In the genomic region with DNA sequence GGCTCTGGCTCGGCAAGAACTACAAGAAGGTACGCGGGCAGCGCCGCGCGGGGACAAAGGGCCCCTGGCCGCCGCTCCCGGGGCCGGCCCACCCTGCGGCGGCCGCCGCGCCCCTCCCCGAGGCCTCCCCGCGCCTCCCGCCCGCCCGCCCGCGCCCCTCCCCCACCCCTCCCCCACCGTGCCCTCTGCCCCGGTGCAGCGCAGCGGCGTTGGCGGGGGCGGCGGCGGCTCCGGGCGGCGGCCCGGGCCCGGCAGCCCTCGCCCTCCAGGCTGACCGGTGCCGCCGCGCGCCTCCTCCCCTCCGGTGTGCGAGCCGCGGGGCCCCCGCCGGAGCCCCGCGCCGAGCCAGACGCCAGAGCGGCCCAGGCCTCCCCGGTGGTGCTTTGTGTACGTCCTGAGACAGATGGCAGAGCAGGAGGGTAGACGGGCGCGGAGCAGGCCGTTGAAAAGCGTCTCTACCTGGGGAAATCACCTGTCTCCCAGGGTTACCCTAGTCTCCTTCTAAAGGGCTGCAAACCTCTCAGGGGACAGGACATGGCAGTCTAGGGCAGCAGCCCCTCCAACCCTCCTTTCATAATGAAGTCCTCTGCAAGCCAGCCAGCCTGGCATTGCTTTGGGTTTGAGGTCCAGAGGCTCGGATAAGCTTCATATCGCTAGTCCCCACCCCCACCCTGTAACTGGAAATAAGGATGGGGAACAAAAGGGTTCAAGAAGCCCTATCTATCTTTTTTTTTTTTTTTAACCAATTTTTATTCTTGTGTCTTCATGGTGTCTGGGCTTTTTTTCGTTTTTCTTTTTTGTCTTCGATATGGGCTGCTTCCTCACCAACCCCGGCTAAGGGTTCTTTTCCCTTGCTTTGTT, we compare ENCODE assay signal across 8 mouse cellular contexts. TPM values are rescaled to one million over a fixed set of nuclear protein-coding genes. Genes with fewer than 3 reads are reported as not detected.
DNase-seq lines count a peak whose midpoint lies in the region; ATAC-seq lines count a peak whose summit lies in the region.

No protein-coding gene starts in this region.

- DNase-seq in gastrocnemius, adult 18-20 months (ENCODE audit: low spot score): peak; percentile 18
- no peak for DNase-seq in gastrocnemius, adult 8-10 months (ENCODE audit: low spot score in 2 of 2)
- DNase-seq in hindbrain, embryonic 11.5 days (ENCODE audit: low spot score): peak; percentile 70

- 1% methylated on average over 21 of the region's 67 CpGs for WGBS in hindbrain, embryonic 11.5 days
- WGBS in limb, embryonic 13.5 days: 1% methylated on average over 25 of the region's 67 CpGs
- WGBS in midbrain, embryonic 15.5 days: 2% methylated on average over 45 of the region's 67 CpGs
- under 1% methylated on average over 44 of the region's 67 CpGs for WGBS in stomach, embryonic 14.5 days

- peak overlapping the region; percentile 75 for H3K4me2 ChIP-seq in hindbrain, embryonic 11.5 days (replicated peaks; ENCODE audit: low read depth, low read length)
- H3K4me2 ChIP-seq in limb, embryonic 13.5 days (replicated peaks): peak overlapping the region; percentile 85
- H3K4me2 ChIP-seq in midbrain, embryonic 15.5 days: peak overlapping the region; percentile 78
- peak overlapping the region; percentile 86 for H3K4me2 ChIP-seq in stomach, embryonic 14.5 days (replicated peaks; ENCODE audit: low read depth, low read length)

- no peaks in the 10 kb centered on the region for H3K27me3 ChIP-seq in erythroblast, embryonic 14.5 days (ENCODE audit: control insufficient read depth)
- no peaks in the 10 kb centered on the region for H3K27me3 ChIP-seq in hindbrain, embryonic 11.5 days (ENCODE audit: control insufficient read depth, insufficient read depth, low read length)
- H3K27me3 ChIP-seq in limb, embryonic 13.5 days: no peaks in the 10 kb centered on the region
- no peaks in the 10 kb centered on the region for H3K27me3 ChIP-seq in midbrain, embryonic 15.5 days (replicated peaks)
- H3K27me3 ChIP-seq in stomach, embryonic 14.5 days (ENCODE audit: control insufficient read depth, insufficient read depth, low read length): no peaks in the 10 kb centered on the region

- no peaks in the 10 kb centered on the region for H3K9me3 ChIP-seq in erythroblast, embryonic 14.5 days (ENCODE audit: control insufficient read depth, low read length)
- H3K9me3 ChIP-seq in hindbrain, embryonic 11.5 days (ENCODE audit: control insufficient read depth, low read length): no peaks in the 10 kb centered on the region
- no peaks in the 10 kb centered on the region for H3K9me3 ChIP-seq in limb, embryonic 13.5 days
- H3K9me3 ChIP-seq in midbrain, embryonic 15.5 days: no peaks in the 10 kb centered on the region
- H3K9me3 ChIP-seq in stomach, embryonic 14.5 days (ENCODE audit: control insufficient read depth, low read depth, low read length): no peaks in the 10 kb centered on the region

- peaks cover 5% of the 10 kb centered on the region; the same call in 1 of the 2 replicates for H3K4me1 ChIP-seq in brown adipose tissue, adult 24 weeks (ENCODE audit: control insufficient read depth, insufficient read depth, insufficient read length, low read length)
- H3K4me1 ChIP-seq in erythroblast, embryonic 14.5 days (ENCODE audit: control insufficient read depth): peaks cover 48% of the 10 kb centered on the region
- 0 out of 2 replicates have a peak, but pooled peaks cover 2% of the 10 kb centered on the region for H3K4me1 ChIP-seq in hindbrain, embryonic 11.5 days (replicated peaks; ENCODE audit: control insufficient read depth, insufficient read depth, low read length)
- peaks cover 11% of the 10 kb centered on the region for H3K4me1 ChIP-seq in limb, embryonic 13.5 days
- H3K4me1 ChIP-seq in midbrain, embryonic 15.5 days: peaks cover 23% of the 10 kb centered on the region
- H3K4me1 ChIP-seq in stomach, embryonic 14.5 days (ENCODE audit: control insufficient read depth, insufficient read depth, low read length): peaks cover 13% of the 10 kb centered on the region

- H3K9ac ChIP-seq in hindbrain, embryonic 11.5 days (ENCODE audit: low read depth, low read length): peak overlapping the region; percentile 99
- H3K9ac ChIP-seq in limb, embryonic 13.5 days: peak overlapping the region; percentile 97
- H3K9ac ChIP-seq in midbrain, embryonic 15.5 days: peak overlapping the region; percentile 87
- H3K9ac ChIP-seq in stomach, embryonic 14.5 days (replicated peaks; ENCODE audit: low read depth, low read length): peak overlapping the region; percentile 92

- peak overlapping the region; percentile 98 for H3K4me3 ChIP-seq in brown adipose tissue, adult 24 weeks (ENCODE audit: insufficient read depth, low read depth, low read length)
- H3K4me3 ChIP-seq in erythroblast, embryonic 14.5 days (replicated peaks): peak overlapping the region; percentile 89
- H3K4me3 ChIP-seq in hindbrain, embryonic 11.5 days (ENCODE audit: low read depth, low read length): peak overlapping the region; percentile 97
- peak overlapping the region; percentile 93 for H3K4me3 ChIP-seq in limb, embryonic 13.5 days
- H3K4me3 ChIP-seq in midbrain, embryonic 15.5 days: peak overlapping the region; percentile 62
- H3K4me3 ChIP-seq in stomach, embryonic 14.5 days (ENCODE audit: low read depth, low read length): peak overlapping the region; percentile 77

- peaks cover 45% of the 10 kb centered on the region for H3K36me3 ChIP-seq in erythroblast, embryonic 14.5 days (ENCODE audit: control insufficient read depth)
- peaks cover 4% of the 10 kb centered on the region; the same call in 1 of the 2 replicates for H3K36me3 ChIP-seq in hindbrain, embryonic 11.5 days (ENCODE audit: control insufficient read depth, insufficient read depth, low read length)
- H3K36me3 ChIP-seq in limb, embryonic 13.5 days: peaks cover 37% of the 10 kb centered on the region
- peaks cover 22% of the 10 kb centered on the region for H3K36me3 ChIP-seq in midbrain, embryonic 15.5 days (replicated peaks)
- H3K36me3 ChIP-seq in stomach, embryonic 14.5 days (ENCODE audit: control insufficient read depth, insufficient read depth, low read length): peaks cover 32% of the 10 kb centered on the region

- peak; percentile 66 for ATAC-seq in hindbrain, embryonic 11.5 days (ENCODE audit: low FRiP score)
- ATAC-seq in limb, embryonic 13.5 days (ENCODE audit: low FRiP score, low read depth): peak; percentile 65
- ATAC-seq in midbrain, embryonic 15.5 days (replicated peaks): peak; percentile 57
- peak; percentile 43 for ATAC-seq in stomach, embryonic 14.5 days (ENCODE audit: insufficient number of reproducible peaks, insufficient read depth, low FRiP score, low read depth)

- peak overlapping the region; percentile 98 for H3K27ac ChIP-seq in brown adipose tissue, adult 24 weeks (replicated peaks; ENCODE audit: low read depth, low read length)
- peak overlapping the region; percentile 96 for H3K27ac ChIP-seq in hindbrain, embryonic 11.5 days (ENCODE audit: low read depth, low read length)
- peak overlapping the region; percentile 94 for H3K27ac ChIP-seq in limb, embryonic 13.5 days
- peak overlapping the region; percentile 96 for H3K27ac ChIP-seq in midbrain, embryonic 15.5 days
- H3K27ac ChIP-seq in stomach, embryonic 14.5 days (ENCODE audit: low read length): peak overlapping the region; percentile 93

RNA-seq across cellular contexts. Expression of a gene that starts 0.6 kb away (rescaled TPM):
- total RNA-seq in gastrocnemius, adult 18-20 months (2021): 10 to 100 TPM; 44.1 to 49.5 TPM
- total RNA-seq in gastrocnemius, adult 8-10 months (2022): 10 to 100 TPM; 45.6 to 53.3 (median 49.5) TPM
- polyA plus RNA-seq in brown adipose tissue, adult 24 weeks (2012; ENCODE audit: insufficient read depth, insufficient read length, missing spikeins): 63.7 and 94.7 TPM in 2 replicates
- polyA plus RNA-seq in erythroblast, embryonic 14.5 days (2012): 19.2 and 19.5 TPM in 2 replicates
- 126 and 170 TPM in 2 replicates for polyA plus RNA-seq in hindbrain, embryonic 11.5 days (2014; fragmentation: Nextera tagmentation; extraction: Ambion mirVana)
- 96.6 and 110 TPM in 2 replicates for polyA plus RNA-seq in limb, embryonic 13.5 days (2015; fragmentation: Nextera tagmentation; extraction: Ambion mirVana)
- 201 and 209 TPM in 2 replicates for polyA plus RNA-seq in midbrain, embryonic 15.5 days (2015; fragmentation: Nextera tagmentation; extraction: Ambion mirVana)
- 109 and 110 TPM in 2 replicates for polyA plus RNA-seq in stomach, embryonic 14.5 days (2014; fragmentation: Nextera tagmentation; extraction: Ambion mirVana)

RNA-seq across cellular contexts. Expression of a gene that starts 34.3 kb away (rescaled TPM):
- 100 to 1,000 TPM; 150 to 187 TPM for total RNA-seq in gastrocnemius, adult 18-20 months (2021)
- total RNA-seq in gastrocnemius, adult 8-10 months (2022): 100 to 1,000 TPM; 125 to 188 (median 158) TPM
- polyA plus RNA-seq in brown adipose tissue, adult 24 weeks (2012; ENCODE audit: insufficient read depth, insufficient read length, missing spikeins): 1,414 and 1,508 TPM in 2 replicates
- 36.6 and 41.6 TPM in 2 replicates for polyA plus RNA-seq in erythroblast, embryonic 14.5 days (2012)
- 742 and 751 TPM in 2 replicates for polyA plus RNA-seq in hindbrain, embryonic 11.5 days (2014; fragmentation: Nextera tagmentation; extraction: Ambion mirVana)
- polyA plus RNA-seq in limb, embryonic 13.5 days (2015; fragmentation: Nextera tagmentation; extraction: Ambion mirVana): 1,077 and 1,101 TPM in 2 replicates
- polyA plus RNA-seq in midbrain, embryonic 15.5 days (2015; fragmentation: Nextera tagmentation; extraction: Ambion mirVana): 892 and 955 TPM in 2 replicates
- polyA plus RNA-seq in stomach, embryonic 14.5 days (2014; fragmentation: Nextera tagmentation; extraction: Ambion mirVana): 1,824 and 1,933 TPM in 2 replicates

RNA-seq across cellular contexts. Expression of a gene that starts 38.8 kb away (rescaled TPM):
- 10 to 100 TPM in 1 of 2 experiments, 1 to 10 TPM in 1; 9.0 to 28.2 TPM for total RNA-seq in gastrocnemius, adult 18-20 months (2021)
- total RNA-seq in gastrocnemius, adult 8-10 months (2022): 10 to 100 TPM in 2 of 4 experiments, 1 to 10 TPM in 2; 8.7 to 11.7 (median 10.0) TPM
- polyA plus RNA-seq in brown adipose tissue, adult 24 weeks (2012; ENCODE audit: insufficient read depth, insufficient read length, missing spikeins): 13.5 and 24.5 TPM in 2 replicates
- polyA plus RNA-seq in erythroblast, embryonic 14.5 days (2012): 0.63 and 0.76 TPM in 2 replicates
- 3.3 and 4.2 TPM in 2 replicates for polyA plus RNA-seq in hindbrain, embryonic 11.5 days (2014; fragmentation: Nextera tagmentation; extraction: Ambion mirVana)
- polyA plus RNA-seq in limb, embryonic 13.5 days (2015; fragmentation: Nextera tagmentation; extraction: Ambion mirVana): 4.7 and 5.0 TPM in 2 replicates
- polyA plus RNA-seq in midbrain, embryonic 15.5 days (2015; fragmentation: Nextera tagmentation; extraction: Ambion mirVana): 5.4 and 5.7 TPM in 2 replicates
- polyA plus RNA-seq in stomach, embryonic 14.5 days (2014; fragmentation: Nextera tagmentation; extraction: Ambion mirVana): 3.2 and 3.4 TPM in 2 replicates

RNA-seq across cellular contexts. Expression of a gene that starts 48.2 kb away (rescaled TPM):
- total RNA-seq in gastrocnemius, adult 18-20 months (2021): 10 to 100 TPM; 12.7 to 13.2 TPM
- 10 to 100 TPM; 13.6 to 14.7 (median 14.1) TPM for total RNA-seq in gastrocnemius, adult 8-10 months (2022)
- polyA plus RNA-seq in brown adipose tissue, adult 24 weeks (2012; ENCODE audit: insufficient read depth, insufficient read length, missing spikeins): 15.1 and 17.1 TPM in 2 replicates
- polyA plus RNA-seq in erythroblast, embryonic 14.5 days (2012): 0.37 and 0.48 TPM in 2 replicates
- polyA plus RNA-seq in hindbrain, embryonic 11.5 days (2014; fragmentation: Nextera tagmentation; extraction: Ambion mirVana): 44.2 and 44.7 TPM in 2 replicates
- polyA plus RNA-seq in limb, embryonic 13.5 days (2015; fragmentation: Nextera tagmentation; extraction: Ambion mirVana): 42.3 and 43.3 TPM in 2 replicates
- polyA plus RNA-seq in midbrain, embryonic 15.5 days (2015; fragmentation: Nextera tagmentation; extraction: Ambion mirVana): 105 and 107 TPM in 2 replicates
- 31.9 and 34.6 TPM in 2 replicates for polyA plus RNA-seq in stomach, embryonic 14.5 days (2014; fragmentation: Nextera tagmentation; extraction: Ambion mirVana)

RNA-seq across cellular contexts. Expression of a gene that starts 48.3 kb away (rescaled TPM):
- 10 to 100 TPM; 61.0 to 65.2 TPM for total RNA-seq in gastrocnemius, adult 18-20 months (2021)
- total RNA-seq in gastrocnemius, adult 8-10 months (2022): 10 to 100 TPM; 59.0 to 70.3 (median 63.5) TPM
- 67.1 and 87.6 TPM in 2 replicates for polyA plus RNA-seq in brown adipose tissue, adult 24 weeks (2012; ENCODE audit: insufficient read depth, insufficient read length, missing spikeins)
- polyA plus RNA-seq in erythroblast, embryonic 14.5 days (2012): 32.3 and 34.1 TPM in 2 replicates
- 125 and 130 TPM in 2 replicates for polyA plus RNA-seq in hindbrain, embryonic 11.5 days (2014; fragmentation: Nextera tagmentation; extraction: Ambion mirVana)
- 60.6 and 61.4 TPM in 2 replicates for polyA plus RNA-seq in limb, embryonic 13.5 days (2015; fragmentation: Nextera tagmentation; extraction: Ambion mirVana)
- polyA plus RNA-seq in midbrain, embryonic 15.5 days (2015; fragmentation: Nextera tagmentation; extraction: Ambion mirVana): 146 and 147 TPM in 2 replicates
- 76.6 and 86.7 TPM in 2 replicates for polyA plus RNA-seq in stomach, embryonic 14.5 days (2014; fragmentation: Nextera tagmentation; extraction: Ambion mirVana)

Comparison
In these comparisons a context has a peak if more than half of its experiments do, and no peak if none do; other contexts are left out.
1. DNase-seq: peak in gastrocnemius, adult 18-20 months (single experiment) and hindbrain, embryonic 11.5 days (single experiment); none in gastrocnemius, adult 8-10 months (0 of 2).
2. RNA of a gene that starts 34.3 kb away (polyA plus RNA-seq): 1,824 to 1,933 TPM in stomach, embryonic 14.5 days, 1,414 to 1,508 TPM in brown adipose tissue, adult 24 weeks, 1,077 to 1,101 TPM in limb, embryonic 13.5 days, 892 to 955 TPM in midbrain, embryonic 15.5 days and 742 to 751 TPM in hindbrain, embryonic 11.5 days; 36.6 to 41.6 TPM in erythroblast, embryonic 14.5 days; every median in the first group is over 10 times any median in the second.
3. Peak in every context shown above with its lines, with median percentiles within 50 percentile points of each other: H3K27ac ChIP-seq, H3K4me3 ChIP-seq, ATAC-seq, H3K4me2 ChIP-seq and H3K9ac ChIP-seq.